Mouse (Mus musculus): ENCODE data around the gene Neurl4.

GRCm38 (mm10) chr11:69876867-69877266 lies 24.0 kb upstream of the Neurl4 start:
- TF ChIP-seq CTCF (IDR thresholded peaks at IDR 0.05; ENCODE audit: insufficient read depth, low read depth, low read length) (peak; percentile 76), POLR2A (IDR thresholded peaks at IDR 0.05; ENCODE audit: insufficient read depth, low read depth, low read length) (no peak)
